Mouse (Mus musculus): ENCODE results near the gene Lin28b. TPM values are rescaled to one million over a fixed set of nuclear protein-coding genes. Genes with fewer than 3 reads are reported as not detected.

Lin28b gene
- total and polyA plus RNA-seq, 3 experiments = not detected

- H3K36me3 ChIP-seq (ENCODE audit: control insufficient read depth in 1 of 2, insufficient read depth in 2 of 2, low read length in 2 of 2) = no peaks in the 10 kb centered on the region
- H3K79me2 ChIP-seq (ENCODE audit: control insufficient read depth, insufficient read depth, low read length, poor library complexity) = no peaks in the 10 kb centered on the region
- DNase-seq (ENCODE audit: low read depth, low spot score) = no peak
- no peak overlapping the region for H3K27ac ChIP-seq (ENCODE audit: control insufficient read depth, low read depth, low read length)
- H3K9ac ChIP-seq (ENCODE audit: control insufficient read depth, low read depth, low read length, poor library complexity, severe bottlenecking) = no peak overlapping the region
- H3K27me3 ChIP-seq (ENCODE audit: control insufficient read depth in 1 of 2, insufficient read depth in 2 of 2, low read length in 2 of 2) = peaks cover 0 to 2% of the 10 kb centered on the region in 2 experiments; a peak in 1 of 4 replicates
- H3K4me1 ChIP-seq (ENCODE audit: control insufficient read depth in 1 of 2, insufficient read depth in 2 of 2, low read length in 2 of 2) = no peaks in the 10 kb centered on the region
- no peak overlapping the region for H3K4me3 ChIP-seq (ENCODE audit: control insufficient read depth in 1 of 2, insufficient read depth in 1 of 2, low read depth in 2 of 2, low read length in 2 of 2)
- no peak for TF ChIP-seq HCFC1 (IDR thresholded peaks at IDR 0.05; ENCODE audit: low read depth, low read length)
- no peak for TF ChIP-seq USF1 (IDR thresholded peaks at IDR 0.05; ENCODE audit: low read depth, low read length)
- no peak for TF ChIP-seq ELF1 (IDR thresholded peaks at IDR 0.05; ENCODE audit: low read depth, low read length)
- TF ChIP-seq ZMIZ1 (IDR thresholded peaks at IDR 0.05; ENCODE audit: low read depth, low read length) = no peak
- no peak for TF ChIP-seq RCOR1 (IDR thresholded peaks at IDR 0.05; ENCODE audit: low read depth, low read length)
- TF ChIP-seq MAZ (IDR thresholded peaks at IDR 0.05; ENCODE audit: low read depth, low read length) = no peak
- TF ChIP-seq RAD21 (IDR thresholded peaks at IDR 0.05; ENCODE audit: low read depth, low read length) = no peak
- TF ChIP-seq POLR2AphosphoS2 (IDR thresholded peaks at IDR 0.05; ENCODE audit: low read length) = no peak
- no peak for TF ChIP-seq NELFE (IDR thresholded peaks at IDR 0.05; ENCODE audit: low read depth, low read length)
- TF ChIP-seq NRF1 (IDR thresholded peaks at IDR 0.05; ENCODE audit: insufficient read depth, low read depth, low read length, poor library complexity, severe bottlenecking) = no peak
- no peak for TF ChIP-seq CTCF (IDR thresholded peaks at IDR 0.05 in 2 of 3, conservative IDR thresholded peaks at IDR 0.05 in 1 of 3; ENCODE audit: control insufficient read depth in 1 of 3, insufficient read depth in 1 of 3, low read depth in 2 of 3, low read length in 3 of 3, poor library complexity in 1 of 3, severe bottlenecking in 1 of 3)
- TF ChIP-seq SIN3A (IDR thresholded peaks at IDR 0.05; ENCODE audit: low read length) = no peak
- TF ChIP-seq JUND (IDR thresholded peaks at IDR 0.05; ENCODE audit: low read depth, low read length) = no peak
- no peak for TF ChIP-seq EP300 (IDR thresholded peaks at IDR 0.05; ENCODE audit: low read depth in 1 of 2, low read length in 2 of 2)
- no peak for TF ChIP-seq GATA1 (IDR thresholded peaks at IDR 0.05; ENCODE audit: low read depth, low read length)
- no peaks in the 10 kb centered on the region for H3K9me3 ChIP-seq (replicated peaks; ENCODE audit: insufficient read depth, low read length)
Observed at GRCm38 (mm10) chr10:45472431-45473142, 13.6 kb downstream of the Lin28b start.

DNA sequence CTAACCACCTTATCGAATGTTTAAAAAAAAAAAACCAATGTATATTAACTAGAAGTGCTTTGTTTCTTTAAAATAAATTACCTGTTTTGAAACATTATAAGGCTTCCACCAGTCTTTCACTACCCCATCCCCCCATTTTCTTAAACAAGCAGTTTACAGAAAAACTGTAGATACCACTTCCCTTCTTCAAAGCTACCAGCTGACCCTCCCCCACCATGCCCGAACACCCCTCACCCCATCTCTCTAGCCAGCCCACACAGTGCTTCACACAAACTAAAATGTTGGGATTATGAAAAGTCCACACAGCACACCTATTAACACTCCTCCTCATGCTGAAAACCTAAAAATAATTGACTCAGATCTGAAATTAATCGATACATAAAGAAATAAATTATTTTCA is 14.9 kb downstream of the Lin28b start:
- TF ChIP-seq CTCF (IDR thresholded peaks at IDR 0.05 in 2 of 3, conservative IDR thresholded peaks at IDR 0.05 in 1 of 3; ENCODE audit: control insufficient read depth in 1 of 3, insufficient read depth in 1 of 3, low read depth in 2 of 3, low read length in 3 of 3, poor library complexity in 1 of 3, severe bottlenecking in 1 of 3) (no peak), GABPA (IDR thresholded peaks at IDR 0.05; ENCODE audit: low read depth, low read length) (no peak), MAZ (IDR thresholded peaks at IDR 0.05; ENCODE audit: low read depth, low read length) (no peak), CHD1 (IDR thresholded peaks at IDR 0.05; ENCODE audit: low read depth, low read length) (no peak), USF2 (IDR thresholded peaks at IDR 0.05; ENCODE audit: borderline replicate concordance in 1 of 2, insufficient read depth in 1 of 2, low read depth in 1 of 2, low read length in 2 of 2) (no peak), SMC3 (IDR thresholded peaks at IDR 0.05; ENCODE audit: low read depth, low read length) (no peak), ETS1 (IDR thresholded peaks at IDR 0.05; ENCODE audit: low read depth, low read length) (no peak), POLR2A (IDR thresholded peaks at IDR 0.05; ENCODE audit: control insufficient read depth in 1 of 2, insufficient read depth in 1 of 2, low read depth in 1 of 2, low read length in 2 of 2, poor library complexity in 1 of 2) (no peak), EP300 (IDR thresholded peaks at IDR 0.05; ENCODE audit: low read depth in 1 of 2, low read length in 2 of 2) (no peak), POLR2AphosphoS5 (IDR thresholded peaks at IDR 0.05; ENCODE audit: borderline replicate concordance, low read depth, low read length) (no peak), UBTF (IDR thresholded peaks at IDR 0.05; ENCODE audit: borderline replicate concordance, insufficient read depth, low read depth, low read length) (no peak), SIN3A (IDR thresholded peaks at IDR 0.05; ENCODE audit: low read length) (no peak), MEF2A (IDR thresholded peaks at IDR 0.05; ENCODE audit: extremely low read depth, insufficient replicate concordance, low read depth, low read length, poor library complexity, severe bottlenecking) (no peak), HCFC1 (IDR thresholded peaks at IDR 0.05; ENCODE audit: low read depth, low read length) (no peak), TAL1 (IDR thresholded peaks at IDR 0.05; ENCODE audit: low read length) (no peak), ZKSCAN1 (IDR thresholded peaks at IDR 0.05; ENCODE audit: low read depth, low read length) (no peak), NELFE (IDR thresholded peaks at IDR 0.05; ENCODE audit: low read depth, low read length) (no peak), NRF1 (IDR thresholded peaks at IDR 0.05; ENCODE audit: insufficient read depth, low read depth, low read length, poor library complexity, severe bottlenecking) (no peak)
- no peak for DNase-seq (ENCODE audit: low read depth, low spot score)
- peaks cover 0 to 2% of the 10 kb centered on the region in 2 experiments; a peak in 1 of 4 replicates for H3K27me3 ChIP-seq (ENCODE audit: control insufficient read depth in 1 of 2, insufficient read depth in 2 of 2, low read length in 2 of 2)
- H3K4me3 ChIP-seq (ENCODE audit: control insufficient read depth in 1 of 2, insufficient read depth in 1 of 2, low read depth in 2 of 2, low read length in 2 of 2) = no peak overlapping the region
- H3K79me2 ChIP-seq (ENCODE audit: control insufficient read depth, insufficient read depth, low read length, poor library complexity) = no peaks in the 10 kb centered on the region
- no peak overlapping the region for H3K9ac ChIP-seq (ENCODE audit: control insufficient read depth, low read depth, low read length, poor library complexity, severe bottlenecking)
- H3K36me3 ChIP-seq (ENCODE audit: control insufficient read depth in 1 of 2, insufficient read depth in 2 of 2, low read length in 2 of 2) = no peaks in the 10 kb centered on the region
- no peaks in the 10 kb centered on the region for H3K4me1 ChIP-seq (ENCODE audit: control insufficient read depth in 1 of 2, insufficient read depth in 2 of 2, low read length in 2 of 2)
- no peaks in the 10 kb centered on the region for H3K9me3 ChIP-seq (replicated peaks; ENCODE audit: insufficient read depth, low read length)
- no peak overlapping the region for H3K27ac ChIP-seq (ENCODE audit: control insufficient read depth, low read depth, low read length)
